25 mouse cellular contexts compared by ENCODE assay signal in genomic region chr3:92169847-92170246, GRCm38 (mm10). TPM values are rescaled to one million over a fixed set of nuclear protein-coding genes. Genes with fewer than 3 reads are reported as not detected.
DNase-seq lines count a peak whose midpoint lies in the region; ATAC-seq and TF ChIP-seq lines count a peak whose summit lies in the region.
"Had no signal": no experiment of that assay in that cellular context is flagged by ENCODE, and none has a peak within 500 bp of the region (broad histone marks: within the 10 kb centered on the region; RNA-seq: fewer than 3 reads in every experiment).

No protein-coding gene starts in this region.

- H3K4me1 ChIP-seq in kidney, adult 2 months (ENCODE audit: control insufficient read depth, insufficient read depth, low read length) = no peaks in the 10 kb centered on the region
- H3K4me1 ChIP-seq in embryonic facial prominence, embryonic 14.5 days (ENCODE audit: control insufficient read depth, insufficient read depth, low read length) = no peaks in the 10 kb centered on the region
- H3K4me1 ChIP-seq in midbrain, embryonic 10.5 days = no peaks in the 10 kb centered on the region
- H3K4me1 ChIP-seq: forebrain, embryonic 13.5 days; heart, embryonic 12.5 days; hindbrain, embryonic 10.5 days had no signal

- TF ChIP-seq POLR2A in kidney, adult 2 months (IDR thresholded peaks at IDR 0.05; ENCODE audit: low read depth, low read length) = no peak

- TF ChIP-seq CTCF in kidney, adult 2 months (conservative IDR thresholded peaks at IDR 0.05; ENCODE audit: insufficient read depth, insufficient read length, low read depth, low read length) = no peak

- no peaks in the 10 kb centered on the region for H3K36me3 ChIP-seq in kidney, adult 2 months (ENCODE audit: control insufficient read depth, insufficient read depth, low read length)
- H3K36me3 ChIP-seq in embryonic facial prominence, embryonic 14.5 days (ENCODE audit: control insufficient read depth, insufficient read depth, low read length) = no peaks in the 10 kb centered on the region
- no peaks in the 10 kb centered on the region for H3K36me3 ChIP-seq in midbrain, embryonic 10.5 days
- H3K36me3 ChIP-seq: heart, embryonic 12.5 days; hindbrain, embryonic 10.5 days had no signal

- no peaks in the 10 kb centered on the region for H3K27me3 ChIP-seq in kidney, adult 2 months (replicated peaks; ENCODE audit: control insufficient read depth, insufficient read depth, low read length)
- H3K27me3 ChIP-seq in embryonic facial prominence, embryonic 14.5 days (replicated peaks; ENCODE audit: control insufficient read depth, insufficient read depth, low read length) = no peaks in the 10 kb centered on the region
- H3K27me3 ChIP-seq in midbrain, embryonic 10.5 days (ENCODE audit: low read depth, poor library complexity, severe bottlenecking) = no peaks in the 10 kb centered on the region
- H3K27me3 ChIP-seq: forebrain, embryonic 13.5 days; heart, embryonic 12.5 days had no signal

- no peaks in the 10 kb centered on the region for H3K9me3 ChIP-seq in embryonic facial prominence, embryonic 14.5 days (ENCODE audit: control insufficient read depth, low read length)
- no peaks in the 10 kb centered on the region for H3K9me3 ChIP-seq in midbrain, embryonic 10.5 days (replicated peaks)
- H3K9me3 ChIP-seq: forebrain, embryonic 13.5 days; heart, embryonic 12.5 days; hindbrain, embryonic 10.5 days had no signal

- 53% methylated on average over 3 of the region's 3 CpGs for WGBS in kidney, adult 2 months
- 78% methylated on average over 3 of the region's 3 CpGs for whole genome bisulfite sequencing in embryonic facial prominence, embryonic 14.5 days
- WGBS in midbrain, embryonic 10.5 days = 91% methylated on average over 3 of the region's 3 CpGs

- ATAC-seq in embryonic facial prominence, embryonic 14.5 days (ENCODE audit: low read depth) = 0 out of 2 replicates have a peak, but pooled peaks have one; percentile 37
- ATAC-seq: forebrain, embryonic 13.5 days; forebrain, postnatal 0 days had no signal

- no peak overlapping the region for H3K4me3 ChIP-seq in kidney, adult 2 months (ENCODE audit: insufficient read depth, low read depth, low read length)
- H3K4me3 ChIP-seq in embryonic facial prominence, embryonic 14.5 days (ENCODE audit: low read depth, low read length) = no peak overlapping the region
- no peak overlapping the region for H3K4me3 ChIP-seq in midbrain, embryonic 10.5 days
- H3K4me3 ChIP-seq: forebrain, embryonic 13.5 days; gastrocnemius, adult 2 months; heart, embryonic 12.5 days; hindbrain, embryonic 10.5 days had no signal

- peak; percentile 24 for DNase-seq in kidney, adult 2 months
- no peak for DNase-seq in kidney, adult 11 months
- DNase-seq in kidney, postnatal 25 days = peak; percentile 2 to 34
- DNase-seq in kidney, postnatal 4 days = no peak
- peak; percentile 78 for DNase-seq in embryonic facial prominence, embryonic 14.5 days (ENCODE audit: low spot score)
- DNase-seq in forelimb bud, embryonic 11.5 days (ENCODE audit: low read depth, low spot score) = peak; percentile 16
- DNase-seq in adrenal gland, adult 2 months = no peak
- DNase-seq in midbrain, embryonic 10.5 days (ENCODE audit: low spot score) = no peak
- DNase-seq: adrenal gland, postnatal 14 days; cerebellum, adult 11-12 months; cerebellum, adult 9-10 months; cerebellum, postnatal 25 days; forebrain, postnatal 0 days; gastrocnemius, adult 2 months; gastrocnemius, postnatal 25 days had no signal

- H3K27ac ChIP-seq in kidney, adult 2 months (ENCODE audit: insufficient read depth, low read depth, low read length) = no peak overlapping the region
- H3K27ac ChIP-seq in embryonic facial prominence, embryonic 14.5 days (replicated peaks; ENCODE audit: low read depth, low read length) = no peak overlapping the region
- no peak overlapping the region for H3K27ac ChIP-seq in midbrain, embryonic 10.5 days (replicated peaks)
- H3K27ac ChIP-seq: forebrain, embryonic 13.5 days; gastrocnemius, adult 2 months; hindbrain, embryonic 10.5 days; hindbrain, embryonic 14.5 days had no signal

- no peak overlapping the region for H3K4me2 ChIP-seq in embryonic facial prominence, embryonic 14.5 days (ENCODE audit: low read depth, low read length)
- H3K4me2 ChIP-seq: forebrain, embryonic 13.5 days; heart, embryonic 12.5 days; hindbrain, embryonic 14.5 days had no signal

- no peak overlapping the region for H3K9ac ChIP-seq in embryonic facial prominence, embryonic 14.5 days (ENCODE audit: low read depth, low read length)
- H3K9ac ChIP-seq: forebrain, embryonic 13.5 days; forebrain, postnatal 0 days; heart, embryonic 12.5 days; hindbrain, embryonic 14.5 days had no signal

RNA-seq across cellular contexts. Expression of gene Lelp1, which starts 27.3 kb away (rescaled TPM):
- polyA plus RNA-seq in kidney, adult 2 months (2012; rRNA removed) = 0.15 TPM in 1 of 2 replicates, not detected in the other
- polyA plus RNA-seq in embryonic facial prominence, embryonic 14.5 days (2014; fragmentation: Nextera tagmentation; extraction: Ambion mirVana) = not detected in 2 replicates
- not detected for total RNA-seq in adrenal gland, adult 2 months (2021)
- polyA plus RNA-seq in adrenal gland, adult 2 months (2012; rRNA removed) = not detected in 2 replicates
- polyA plus RNA-seq in midbrain, embryonic 10.5 days (2016; fragmentation: Nextera tagmentation; extraction: Ambion mirVana) = not detected in 2 replicates
- total RNA-seq: adrenal gland, postnatal 14 days; forebrain, postnatal 0 days; gastrocnemius, adult 2 months; gastrocnemius, postnatal 25 days; granulocyte monocyte progenitor cell, adult 5-6 weeks; heart, adult 8-10 months; heart, postnatal 25 days; MEL had no signal
- polyA plus RNA-seq: cortical plate, adult 2 months; forebrain, embryonic 13.5 days; forebrain, postnatal 0 days; heart, embryonic 12.5 days; heart, embryonic 16.5 days; hindbrain, embryonic 10.5 days; hindbrain, embryonic 14.5 days had no signal

RNA-seq across cellular contexts. Expression of gene Sprr2a1, which starts 45.8 kb away (rescaled TPM):
- polyA plus RNA-seq in kidney, adult 2 months (2012; rRNA removed) = 0.62 and 0.66 TPM in 2 replicates
- not detected in 2 replicates for polyA plus RNA-seq in embryonic facial prominence, embryonic 14.5 days (2014; fragmentation: Nextera tagmentation; extraction: Ambion mirVana)
- not detected for total RNA-seq in adrenal gland, adult 2 months (2021)
- polyA plus RNA-seq in adrenal gland, adult 2 months (2012; rRNA removed) = not detected in 2 replicates
- polyA plus RNA-seq in midbrain, embryonic 10.5 days (2016; fragmentation: Nextera tagmentation; extraction: Ambion mirVana) = not detected in 2 replicates
- total RNA-seq: adrenal gland, postnatal 14 days; forebrain, postnatal 0 days; gastrocnemius, adult 2 months; gastrocnemius, postnatal 25 days; granulocyte monocyte progenitor cell, adult 5-6 weeks; heart, adult 8-10 months; heart, postnatal 25 days; MEL had no signal
- polyA plus RNA-seq: cortical plate, adult 2 months; forebrain, embryonic 13.5 days; forebrain, postnatal 0 days; heart, embryonic 12.5 days; hindbrain, embryonic 10.5 days; hindbrain, embryonic 14.5 days had no signal

RNA-seq across cellular contexts. Expression of gene Sprr2a2, which starts 45.9 kb away (rescaled TPM):
- polyA plus RNA-seq in kidney, adult 2 months (2012; rRNA removed) = 83.9 and 143 TPM in 2 replicates
- polyA plus RNA-seq in embryonic facial prominence, embryonic 14.5 days (2014; fragmentation: Nextera tagmentation; extraction: Ambion mirVana) = 4.6 and 6.2 TPM in 2 replicates
- total RNA-seq in adrenal gland, adult 2 months (2021) = not detected
- 1.8 and 18.7 TPM in 2 replicates for polyA plus RNA-seq in adrenal gland, adult 2 months (2012; rRNA removed)
- not detected in 2 replicates for polyA plus RNA-seq in midbrain, embryonic 10.5 days (2016; fragmentation: Nextera tagmentation; extraction: Ambion mirVana)
- total RNA-seq: adrenal gland, postnatal 14 days; forebrain, postnatal 0 days; gastrocnemius, adult 2 months; gastrocnemius, postnatal 25 days; granulocyte monocyte progenitor cell, adult 5-6 weeks had no signal
- polyA plus RNA-seq: forebrain, embryonic 13.5 days; forebrain, postnatal 0 days; hindbrain, embryonic 10.5 days; hindbrain, embryonic 14.5 days had no signal

RNA-seq across cellular contexts. Expression of gene Prr9, which starts 46.1 kb away (rescaled TPM):
- not detected in 2 replicates for polyA plus RNA-seq in kidney, adult 2 months (2012; rRNA removed)
- polyA plus RNA-seq in embryonic facial prominence, embryonic 14.5 days (2014; fragmentation: Nextera tagmentation; extraction: Ambion mirVana) = 1.2 and 7.7 TPM in 2 replicates
- not detected for total RNA-seq in adrenal gland, adult 2 months (2021)
- polyA plus RNA-seq in adrenal gland, adult 2 months (2012; rRNA removed) = not detected in 2 replicates
- not detected in 2 replicates for polyA plus RNA-seq in midbrain, embryonic 10.5 days (2016; fragmentation: Nextera tagmentation; extraction: Ambion mirVana)
- total RNA-seq: adrenal gland, postnatal 14 days; gastrocnemius, adult 2 months; gastrocnemius, postnatal 25 days; granulocyte monocyte progenitor cell, adult 5-6 weeks; heart, adult 8-10 months; heart, postnatal 25 days; MEL had no signal
- polyA plus RNA-seq: cortical plate, adult 2 months; forebrain, embryonic 13.5 days; forebrain, postnatal 0 days; heart, embryonic 12.5 days; hindbrain, embryonic 10.5 days; hindbrain, embryonic 14.5 days had no signal

Comparison
In these comparisons a context has a peak if more than half of its experiments do, and no peak if none do; other contexts are left out.
1. DNase-seq: peak in kidney, adult 2 months (single experiment), kidney, postnatal 25 days (2 of 2), embryonic facial prominence, embryonic 14.5 days (single experiment) and forelimb bud, embryonic 11.5 days (single experiment); none in kidney, adult 11 months (single experiment), kidney, postnatal 4 days (0 of 2), adrenal gland, adult 2 months (single experiment) and midbrain, embryonic 10.5 days (single experiment).